Mouse (Mus musculus) 3T3-L1 (cell line): ENCODE measurements around the gene Plcd3.

Experiments
- DNase-seq: peaks from one replicate; pipeline ENCODE4 v3.0.0-alpha.2; 2015; ENCODE audit warnings: low read depth, low spot score

Gene Plcd3

DNA sequence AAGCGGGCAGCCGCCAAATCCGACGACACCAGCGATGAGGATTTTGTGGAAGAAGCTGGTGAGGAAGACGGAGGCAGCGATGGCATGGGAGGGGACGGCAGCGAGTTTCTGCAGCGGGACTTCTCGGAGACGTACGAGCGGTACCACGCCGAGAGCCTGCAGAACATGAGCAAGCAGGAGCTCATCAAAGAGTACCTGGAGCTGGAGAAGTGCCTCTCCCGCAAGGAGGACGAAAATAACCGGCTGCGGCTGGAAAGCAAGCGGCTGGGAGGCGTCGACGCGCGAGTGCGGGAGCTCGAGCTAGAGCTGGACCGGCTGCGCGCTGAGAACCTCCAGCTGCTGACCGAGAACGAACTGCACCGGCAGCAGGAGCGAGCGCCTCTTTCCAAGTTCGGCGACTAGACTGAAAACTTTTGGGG lies 16.1 kb upstream of the Plcd3 start:
- DNase-seq = peak; percentile 50

DNA sequence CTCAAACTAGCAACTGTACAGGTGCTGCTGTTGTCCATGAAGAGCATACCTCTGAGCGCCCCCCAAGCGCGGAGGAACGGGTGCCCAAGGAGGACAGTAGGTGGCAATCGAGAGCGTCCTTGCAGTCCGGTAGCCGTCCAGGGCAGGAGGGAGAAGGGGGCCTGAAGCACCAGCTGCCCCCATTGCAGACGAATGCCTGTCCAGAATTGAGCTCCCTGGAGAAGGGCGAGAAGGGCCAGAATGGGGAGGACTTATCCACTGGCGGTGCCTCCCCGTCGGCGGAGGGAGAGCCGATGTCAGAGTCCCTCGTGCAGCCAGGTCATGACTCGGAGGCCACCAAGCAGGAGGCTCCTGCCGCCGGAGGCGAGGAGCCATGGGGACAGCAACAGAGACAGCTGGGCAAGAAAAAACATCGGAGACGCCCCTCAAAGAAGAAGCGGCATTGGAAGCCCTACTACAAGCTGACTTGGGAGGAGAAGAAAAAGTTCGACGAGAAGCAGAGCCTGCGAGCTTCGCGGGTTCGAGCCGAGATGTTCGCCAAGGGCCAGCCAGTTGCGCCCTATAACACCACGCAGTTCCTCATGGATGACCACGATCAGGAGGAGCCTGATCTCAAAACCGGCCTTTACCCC lies 15.6 kb upstream of the Plcd3 start:
- peak; percentile 85 for DNase-seq

- peak; percentile 100 for DNase-seq
Measured at GRCm38 (mm10) chr11:103116008-103116818, 14.8 kb upstream of the Plcd3 start, which contains the start of gene Hexim1. Hexim1 (plus strand) TSS chr11:103116231.

DNA sequence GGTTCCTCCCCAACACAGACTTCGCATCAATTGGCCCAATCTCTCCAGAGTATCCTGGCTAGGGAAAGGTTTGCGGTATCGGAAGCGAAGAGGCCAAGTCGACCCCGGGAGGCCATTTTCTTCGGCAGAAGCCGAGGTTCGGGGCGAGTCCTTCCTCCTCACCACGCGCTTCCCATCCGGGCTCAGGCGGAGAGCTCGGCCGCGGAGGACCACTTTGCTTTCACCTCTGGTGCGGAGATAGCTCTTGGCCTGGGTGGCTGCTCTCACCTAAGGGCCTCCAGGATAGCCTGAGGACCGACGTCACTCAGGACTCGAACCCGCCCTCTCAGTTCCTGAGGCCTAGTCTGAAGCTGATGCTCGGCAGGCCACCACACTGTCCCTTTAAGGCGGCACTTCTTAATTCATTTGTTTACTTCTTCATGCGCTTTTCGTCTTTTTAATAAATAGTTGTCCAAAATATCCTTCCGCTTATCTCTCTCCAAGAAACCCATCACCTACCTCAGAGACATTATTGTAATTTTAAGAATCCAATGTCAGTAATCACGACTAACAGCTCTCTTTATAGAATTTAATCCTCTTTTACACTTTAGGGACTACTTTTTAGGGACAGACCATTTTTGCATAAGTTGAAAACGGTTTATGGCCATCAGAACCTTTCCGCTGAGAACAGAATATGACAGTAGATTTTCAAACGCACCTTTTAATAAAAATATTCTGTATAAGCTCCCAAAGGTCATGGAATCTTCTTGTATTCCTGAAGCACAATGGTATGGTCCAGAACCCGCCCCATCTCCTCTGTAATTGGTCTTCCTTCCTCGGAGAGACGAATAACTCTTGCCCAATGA lies 13.9 kb upstream of the Plcd3 start:
- DNase-seq = peak; percentile 94

- DNase-seq = peak; percentile 35
Measured at GRCm38 (mm10) chr11:103114270-103114943, 12.9 kb upstream of the Plcd3 start.

- DNase-seq = peak; percentile 19
Measured at GRCm38 (mm10) chr11:103113771-103114170, 12.3 kb upstream of the Plcd3 start.

GRCm38 (mm10) chr11:103113005-103113404 lies 11.5 kb upstream of the Plcd3 start:
- no peak for DNase-seq

- no peak for DNase-seq
Measured at GRCm38 (mm10) chr11:103112552-103112912, 11.1 kb upstream of the Plcd3 start.

DNA sequence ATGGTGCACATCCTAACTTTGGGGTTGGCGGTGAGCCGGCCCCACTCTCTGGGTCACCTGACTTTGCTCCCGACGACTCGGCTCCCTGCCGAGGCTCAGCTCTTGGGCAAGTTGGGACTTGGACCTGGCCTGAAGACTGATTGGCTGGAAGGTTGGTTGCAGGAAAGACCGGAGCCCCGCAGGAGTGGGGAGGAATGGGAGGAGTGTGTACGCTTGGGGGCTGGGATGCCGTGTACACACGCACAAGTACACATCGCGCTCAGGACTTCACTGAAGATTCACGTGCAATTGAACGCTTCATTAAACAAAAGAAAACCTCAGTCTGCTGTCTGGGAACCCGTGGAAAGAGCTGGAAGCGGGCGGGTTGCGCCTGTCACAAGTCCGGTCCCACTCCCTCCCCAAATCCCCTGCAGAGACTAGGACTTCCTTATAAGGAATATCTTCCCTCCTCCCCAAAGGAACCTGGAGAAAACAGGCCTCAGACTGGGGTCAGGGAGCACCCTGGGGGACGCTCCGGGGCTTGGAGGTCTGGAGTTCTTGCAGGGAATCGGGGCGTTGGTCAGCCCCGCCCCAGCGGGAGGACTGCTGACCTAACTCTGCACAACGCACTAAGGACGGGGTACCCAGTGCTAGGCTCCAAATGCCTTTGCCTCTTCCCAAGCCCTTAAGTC lies 10.6 kb upstream of the Plcd3 start:
- DNase-seq = no peak

GRCm38 (mm10) chr11:103111301-103111700 lies 9.8 kb upstream of the Plcd3 start:
- no peak for DNase-seq

GRCm38 (mm10) chr11:103106386-103106785 lies 4.9 kb upstream of the Plcd3 start:
- no peak for DNase-seq

DNA sequence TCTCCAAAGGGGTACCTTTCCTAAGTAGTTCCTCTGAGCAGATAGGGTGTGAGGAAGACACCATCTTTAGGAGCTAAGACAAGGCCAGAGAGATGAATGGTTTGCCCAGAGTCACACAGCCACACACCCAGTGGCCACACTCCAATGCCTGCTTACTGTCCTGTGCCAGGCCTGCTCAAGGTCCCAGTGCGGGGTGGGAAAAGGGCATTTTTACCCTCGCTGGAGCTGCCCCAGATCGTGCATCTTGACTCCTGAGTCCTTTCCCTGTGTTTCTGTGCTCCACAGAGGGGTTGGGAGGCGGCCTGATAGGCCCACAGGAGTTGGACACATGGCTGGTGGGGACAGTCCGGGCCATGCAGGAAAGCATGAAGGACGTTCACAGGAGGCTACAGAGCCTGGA lies 4.4 kb upstream of the Plcd3 start:
- DNase-seq = no peak

GRCm38 (mm10) chr11:103105180-103105725 lies 3.8 kb upstream of the Plcd3 start:
- no peak for DNase-seq

- DNase-seq = no peak
Measured at GRCm38 (mm10) chr11:103104469-103104868, 3.0 kb upstream of the Plcd3 start.

DNA sequence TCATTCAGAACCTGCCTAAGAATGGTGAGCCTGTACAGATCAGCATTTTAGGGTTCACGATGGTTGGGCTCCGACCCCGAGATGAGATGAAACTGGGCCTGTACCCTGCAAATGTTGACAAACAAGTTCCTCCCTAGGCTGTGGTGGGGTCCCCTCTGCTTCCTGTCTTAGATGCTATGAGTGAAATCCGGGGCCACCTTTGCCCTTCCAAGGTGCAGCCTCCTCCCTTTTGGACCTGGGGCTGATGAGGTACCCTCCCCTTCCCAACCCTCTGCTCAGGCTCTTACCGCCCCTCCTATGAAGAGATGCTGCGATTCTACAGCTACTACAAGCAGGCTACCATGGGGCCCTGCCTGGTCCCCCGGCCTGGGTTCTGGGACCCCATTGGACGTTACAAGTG lies 2.2 kb upstream of the Plcd3 start:
- no peak for DNase-seq

DNA sequence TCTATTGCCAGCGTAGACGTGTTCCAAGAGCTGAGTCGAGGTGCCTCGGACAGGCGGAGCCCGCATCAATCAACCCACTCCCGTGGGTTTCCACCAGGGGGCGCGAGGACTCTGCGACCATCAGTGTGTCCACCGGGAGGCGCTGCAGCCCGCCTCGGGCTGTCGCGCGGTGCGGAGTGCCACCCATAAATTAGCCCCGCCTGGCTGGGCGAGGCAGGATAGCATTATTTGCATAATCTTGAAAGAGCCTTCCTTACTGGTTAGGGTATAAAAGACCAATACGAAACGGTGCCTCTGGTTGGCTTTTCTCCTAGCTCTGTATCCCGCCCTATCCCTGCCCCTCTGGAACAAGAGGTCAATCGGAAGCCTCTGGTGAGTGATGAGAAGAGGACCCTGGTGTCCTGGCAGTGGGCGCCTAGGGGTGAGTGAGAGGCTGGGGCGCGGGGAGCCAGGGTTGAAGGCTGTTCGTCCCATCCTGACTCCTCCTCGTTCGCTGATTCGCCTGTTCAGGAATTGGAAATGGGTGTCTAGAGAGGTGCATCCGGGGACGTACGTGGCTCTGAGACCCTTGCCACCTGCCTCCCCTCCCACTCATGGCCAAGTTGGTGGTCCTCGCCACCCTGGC lies 1.4 kb upstream of the Plcd3 start:
- DNase-seq = peak; percentile 97

GRCm38 (mm10) chr11:103101866-103102501 lies 526 bp upstream of the Plcd3 start:
- DNase-seq = peak; percentile 84

GRCm38 (mm10) chr11:103100361-103100760 lies 1.1 kb downstream of the Plcd3 start:
- no peak for DNase-seq

DNA sequence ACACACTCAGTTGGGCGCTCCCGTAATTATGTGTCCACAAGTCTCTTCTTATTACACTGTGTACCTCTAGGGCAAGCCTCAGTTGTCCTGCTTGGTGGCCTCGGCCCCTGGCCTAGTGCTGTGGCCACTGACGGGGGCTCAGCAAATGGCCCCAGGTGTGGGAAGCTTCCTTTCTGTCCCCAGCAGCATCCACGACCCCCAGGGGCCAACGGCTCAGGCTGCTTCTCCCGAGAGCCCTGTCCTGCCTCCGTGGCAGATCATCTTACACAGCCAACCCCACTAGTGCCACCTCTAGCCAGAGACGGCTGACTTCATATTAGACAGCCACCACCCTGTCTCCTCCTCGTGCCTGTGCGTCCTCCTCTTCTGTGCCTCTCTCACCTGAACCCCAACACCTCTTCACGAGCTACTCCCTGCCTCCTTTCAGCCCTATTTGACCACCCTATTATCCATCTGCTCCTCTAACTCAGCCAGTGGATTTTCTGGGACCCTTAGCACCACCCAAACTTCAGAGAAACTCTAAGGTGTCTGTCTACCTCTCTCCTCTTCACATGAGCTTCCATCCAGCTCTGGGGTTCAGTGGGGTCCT lies 2.0 kb downstream of the Plcd3 start:
- no peak for DNase-seq
